Mouse (Mus musculus) urinary bladder, postnatal 4 days (tissue): ENCODE data around the gene Omg.
A peak's percentile ranks its signal among the peaks of the same experiment; 100 is the strongest.

ENCODE experiments used
- DNase-seq, 2 experiments: peaks; one replicate each; pipeline ENCODE4 v3.0.0; 2021 to 2022; ENCODE audit warnings: low spot score in 2 of 2

Omg gene

DNA sequence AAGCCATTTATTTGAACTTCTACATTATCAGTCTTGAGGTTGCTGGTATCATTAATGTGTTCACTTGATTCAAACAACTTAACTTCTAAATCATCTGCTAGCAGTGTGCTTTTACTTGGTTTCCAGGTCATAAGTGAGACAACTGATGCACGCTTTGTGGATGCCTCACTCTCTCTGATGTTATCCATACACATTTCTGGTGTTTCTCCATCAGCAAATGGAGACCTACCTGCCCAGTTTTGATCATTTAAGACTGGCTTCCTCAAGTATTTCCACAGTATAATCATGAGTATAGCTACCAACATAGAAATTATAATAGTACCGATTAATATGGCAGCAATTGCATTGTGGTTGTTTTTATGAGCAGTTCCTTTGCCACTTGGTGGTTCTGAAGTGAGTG lies 11.9 kb upstream of the Omg start:
- no peak for DNase-seq

DNA sequence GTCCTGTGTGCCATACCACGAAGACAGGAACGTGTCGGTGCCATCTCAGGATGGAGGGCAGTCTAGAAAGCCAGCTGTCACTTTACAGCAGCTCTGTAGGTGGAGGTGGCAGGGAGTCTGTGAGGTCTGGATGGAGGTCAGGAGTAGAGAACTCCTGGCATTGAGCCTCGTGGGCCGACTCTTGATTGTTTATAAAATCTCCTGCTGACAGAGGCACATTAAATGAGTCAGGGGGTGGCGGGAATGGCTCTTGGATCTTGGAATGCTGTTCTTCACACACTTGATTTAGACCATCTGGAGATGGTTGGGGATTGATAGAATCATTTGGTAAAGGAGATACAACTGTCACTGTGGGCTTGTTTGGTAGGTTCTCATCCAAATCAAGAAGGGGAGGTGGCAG lies 11.4 kb upstream of the Omg start:
- no peak for DNase-seq

DNA sequence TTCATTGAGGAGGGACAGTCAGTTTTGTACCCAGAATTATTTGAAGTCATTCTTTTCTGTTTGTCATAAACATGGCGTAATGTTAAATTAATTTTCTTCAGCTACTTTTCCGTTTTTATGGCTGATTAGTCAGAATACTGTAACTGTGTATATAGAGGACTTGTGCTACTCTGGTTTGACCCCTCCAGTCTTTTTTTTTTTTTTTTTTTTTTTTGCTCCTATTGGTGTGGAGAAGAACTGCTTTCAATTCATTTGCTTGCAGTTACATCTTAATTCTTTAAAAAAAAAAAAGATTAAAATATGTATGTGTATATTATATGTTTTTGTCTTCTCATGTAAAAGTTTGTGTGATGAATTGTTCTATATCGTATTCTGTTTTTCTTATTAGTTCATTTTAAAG lies 8.1 kb upstream of the Omg start:
- DNase-seq, result no peak

DNA sequence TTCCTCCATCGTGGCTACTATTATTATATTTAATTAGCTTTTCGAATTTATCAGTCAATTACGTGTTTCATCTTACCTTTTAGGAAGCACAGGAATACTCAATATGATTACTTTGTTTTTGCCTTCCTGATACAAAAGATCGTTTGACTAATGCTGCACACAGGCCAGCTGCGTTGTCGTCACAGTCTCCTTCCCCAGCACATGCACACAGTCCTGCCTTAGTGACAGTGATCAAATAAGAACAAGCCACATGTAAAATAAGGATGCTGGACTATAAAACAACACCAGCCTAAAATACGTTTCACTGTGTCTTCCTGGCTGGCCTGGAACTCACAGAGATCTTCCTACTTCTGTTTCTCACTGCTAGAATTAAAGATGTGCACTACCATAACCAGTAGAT lies 622 bp upstream of the Omg start:
- no peak for DNase-seq

DNA sequence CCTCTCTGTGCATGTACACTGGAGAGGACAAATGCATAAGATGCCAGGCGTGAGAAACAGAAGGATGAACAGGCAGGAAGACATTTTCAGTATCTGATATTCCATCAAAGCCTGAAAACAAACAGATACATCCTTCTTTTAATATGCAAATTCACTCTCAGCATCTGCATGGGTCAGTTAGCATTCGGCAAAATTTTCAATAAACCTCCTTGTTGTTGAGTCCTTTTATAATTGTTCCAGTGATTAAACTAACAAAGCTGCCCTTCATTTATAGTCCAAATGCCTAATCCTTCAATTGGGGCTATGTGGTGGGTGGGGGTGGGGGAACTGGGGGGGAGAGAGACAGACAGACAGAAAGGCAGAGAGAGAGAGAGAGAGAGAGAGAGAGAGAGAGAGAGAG lies 967 bp downstream of the Omg start:
- no peak for DNase-seq

DNA sequence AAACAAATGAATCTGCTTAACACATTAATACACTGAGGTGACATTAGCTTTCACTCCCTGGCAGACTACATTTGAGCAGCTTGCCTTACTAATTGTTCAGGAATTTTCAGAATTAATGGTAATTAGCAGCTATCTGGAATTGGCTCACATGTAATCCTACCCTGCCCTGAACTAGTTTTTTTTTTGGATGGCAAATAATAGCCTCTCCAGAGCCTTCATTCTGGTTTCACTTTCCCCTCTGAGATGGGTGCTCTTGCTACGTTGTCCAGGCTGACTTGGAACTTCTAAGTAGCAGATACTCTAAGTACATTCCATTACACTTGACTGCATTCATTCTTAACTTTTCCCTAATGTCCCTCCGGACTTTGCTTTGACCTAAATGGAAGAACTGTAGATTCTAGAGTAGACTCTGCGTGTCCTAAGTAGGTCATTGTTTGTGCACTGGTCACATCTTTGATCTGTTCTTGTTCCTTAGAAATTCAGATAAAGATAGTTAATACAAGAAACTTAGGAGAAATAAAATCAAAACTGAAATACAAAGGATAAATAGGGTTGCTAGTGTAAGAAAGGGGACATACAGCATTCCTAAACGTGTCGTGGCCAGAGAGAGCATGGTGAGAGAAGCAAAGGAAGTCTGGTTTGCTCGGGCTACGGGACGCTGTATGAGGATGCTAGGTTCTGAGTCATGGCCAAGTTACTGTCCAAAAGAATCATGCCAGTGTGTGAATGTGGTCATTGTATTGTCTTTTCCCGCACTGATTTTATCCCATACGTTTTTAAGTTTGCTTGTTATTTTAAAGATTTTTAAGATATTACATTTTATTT lies 8.7 kb downstream of the Omg start:
- DNase-seq, result no peak

DNA sequence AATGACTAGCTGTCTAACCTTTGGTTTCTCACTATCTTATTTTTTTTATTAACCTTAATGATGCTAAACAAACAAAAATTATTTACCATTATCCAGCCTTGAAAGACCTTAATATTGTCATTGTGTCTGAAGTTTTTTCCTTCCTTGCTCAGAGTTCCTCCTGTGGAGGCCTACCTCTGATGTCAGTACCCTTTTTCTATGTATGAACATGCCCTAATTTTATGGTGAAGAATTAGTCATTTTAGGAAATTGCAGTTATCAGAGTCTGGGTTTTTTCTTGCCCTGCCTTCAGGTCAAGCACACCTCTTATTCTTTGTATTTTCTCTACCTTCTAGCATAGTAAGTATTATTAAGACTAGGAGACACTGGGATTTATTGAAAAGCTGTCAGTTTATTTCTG lies 19.2 kb downstream of the Omg start:
- no peak for DNase-seq

DNA sequence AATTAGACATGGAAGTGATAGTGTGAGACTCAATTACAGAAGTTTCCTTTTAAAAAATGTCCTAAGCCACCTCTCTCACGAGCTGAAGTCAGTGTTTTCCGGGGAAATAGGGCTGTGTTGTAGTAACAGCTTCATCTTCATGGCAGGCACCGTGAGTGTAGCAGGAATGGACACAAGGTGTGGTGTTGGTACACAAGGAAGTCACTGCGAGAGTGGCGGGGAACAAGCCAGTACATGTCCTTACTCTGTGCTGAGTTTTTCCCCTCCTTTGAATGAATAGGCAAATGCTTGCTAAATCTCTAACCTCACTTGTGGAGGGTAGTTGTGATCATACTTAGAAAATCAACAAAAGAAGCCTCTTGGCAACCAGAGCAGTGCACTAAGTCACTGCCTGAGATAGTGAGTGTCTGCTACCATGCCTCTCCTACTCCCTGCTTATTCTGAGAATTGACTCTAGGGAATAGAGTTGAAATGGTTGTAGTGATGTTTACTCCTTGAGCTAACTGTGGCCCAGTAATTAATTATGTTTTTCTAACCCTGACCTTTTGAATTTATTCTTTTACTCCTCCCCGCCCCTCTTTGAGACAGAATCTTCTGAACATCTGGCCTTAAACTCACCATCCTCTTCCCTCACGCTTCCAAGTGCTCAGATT lies 19.9 kb downstream of the Omg start:
- peak in 1 of 2 experiments; percentile 22 for DNase-seq

DNA sequence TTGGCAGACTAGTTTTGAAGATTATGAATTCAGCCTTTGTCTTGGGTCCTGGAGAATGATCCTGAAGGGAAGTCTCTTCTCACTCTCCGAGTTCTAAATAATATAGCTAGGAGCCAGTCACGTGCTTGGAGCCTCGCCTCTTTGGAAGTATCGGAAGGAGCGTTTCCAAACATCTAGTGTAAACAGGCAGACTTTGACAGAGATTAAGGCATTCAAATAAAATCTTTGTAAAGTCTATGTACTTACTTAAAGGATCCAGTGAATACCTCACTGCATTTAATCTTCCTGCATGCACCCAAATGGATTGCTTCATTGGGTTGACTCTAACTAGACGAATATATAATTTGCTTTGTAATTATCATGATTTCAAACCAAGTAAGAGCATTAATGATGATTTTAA lies 20.5 kb downstream of the Omg start:
- DNase-seq, result no peak

DNA sequence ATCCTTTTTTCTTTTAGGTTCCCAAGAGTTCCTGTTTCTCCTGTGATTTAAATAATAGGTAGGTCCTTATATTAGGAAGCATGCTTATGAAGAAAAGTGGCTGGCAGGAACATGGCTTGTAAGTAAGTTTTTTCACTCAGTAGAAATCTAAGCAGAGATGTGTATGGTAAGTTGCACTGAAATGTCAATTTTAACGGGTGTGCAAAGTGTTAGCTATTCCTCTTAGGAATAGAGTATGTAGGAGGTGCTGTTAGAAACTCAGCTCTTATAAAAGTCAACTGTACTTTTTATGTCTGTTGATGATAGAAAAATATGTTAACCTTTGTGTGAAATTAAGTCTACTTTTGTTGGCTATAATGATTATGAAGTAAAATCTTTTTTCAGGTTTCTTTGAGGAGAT lies 35.8 kb downstream of the Omg start:
- no peak for DNase-seq

DNA sequence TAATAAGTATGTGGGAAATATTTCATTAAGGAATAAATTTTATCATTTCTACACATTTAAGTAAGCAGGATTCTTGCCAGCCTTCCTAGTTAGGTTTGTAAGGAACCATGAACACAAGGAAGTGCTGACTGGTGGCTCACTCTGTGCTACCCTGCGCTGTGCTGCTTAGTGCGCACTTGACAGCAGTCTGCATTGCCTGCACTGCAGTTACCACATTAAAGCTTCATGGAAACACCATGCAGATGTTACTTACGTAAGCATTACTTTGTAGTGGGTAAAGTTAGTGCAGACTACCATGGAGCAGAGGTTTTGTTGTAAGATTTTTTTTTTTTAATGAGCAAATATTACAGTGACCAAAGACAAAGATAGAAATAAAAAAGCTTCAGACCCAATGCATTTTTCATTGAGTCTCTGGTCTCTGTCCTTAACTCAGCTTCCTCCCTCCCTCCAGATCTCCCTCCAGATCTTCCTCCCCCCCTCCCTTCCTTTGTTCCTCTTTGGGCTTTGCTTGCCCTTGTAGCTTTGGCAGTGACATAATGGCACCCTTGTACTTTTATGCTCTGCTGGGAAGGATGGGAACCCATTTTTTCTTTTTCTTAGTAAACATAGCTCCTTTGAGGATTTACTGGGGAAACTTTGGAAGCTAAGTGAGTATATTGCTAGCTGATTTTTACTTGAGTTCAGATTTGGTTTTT lies 43.0 kb downstream of the Omg start:
- no peak for DNase-seq

DNA sequence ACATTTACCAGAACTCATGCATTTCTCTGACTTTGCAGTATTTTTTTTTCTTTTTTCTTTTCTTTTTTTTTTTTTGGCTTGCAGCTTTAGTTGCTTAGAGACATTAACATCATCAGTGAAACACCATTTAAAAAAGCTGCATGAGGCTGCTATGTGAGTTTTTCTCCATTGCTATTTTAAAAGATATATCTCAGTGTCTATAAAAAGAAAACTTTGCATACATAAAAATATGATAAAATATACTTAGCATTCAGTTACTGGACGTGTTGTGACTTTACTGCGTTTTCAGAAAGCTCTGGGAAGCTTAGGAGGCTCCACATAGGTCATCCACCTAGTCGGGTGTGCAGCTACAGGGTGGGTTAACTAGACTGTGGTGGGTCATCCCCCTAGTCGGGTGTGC lies 44.0 kb downstream of the Omg start:
- DNase-seq, result no peak

DNA sequence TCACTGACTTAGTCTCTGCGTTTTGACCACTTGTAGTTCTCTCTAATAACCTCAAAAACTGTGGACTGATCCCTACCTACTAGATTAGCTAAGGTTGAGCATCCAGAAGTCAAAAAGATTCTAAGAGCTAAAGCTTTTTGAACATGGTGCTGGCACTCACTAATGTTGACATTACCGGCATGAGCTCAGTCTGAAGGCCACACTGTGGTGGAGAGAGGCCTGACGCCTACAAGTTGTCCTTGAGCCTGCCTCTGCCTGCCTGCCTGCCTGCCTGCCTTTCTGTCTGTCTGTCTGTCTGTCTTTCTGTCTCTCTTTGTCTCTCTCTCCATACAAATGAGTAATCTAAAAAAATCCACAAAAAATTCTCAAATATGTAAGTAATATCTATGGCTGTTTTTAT lies 46.0 kb downstream of the Omg start:
- no peak for DNase-seq

DNA sequence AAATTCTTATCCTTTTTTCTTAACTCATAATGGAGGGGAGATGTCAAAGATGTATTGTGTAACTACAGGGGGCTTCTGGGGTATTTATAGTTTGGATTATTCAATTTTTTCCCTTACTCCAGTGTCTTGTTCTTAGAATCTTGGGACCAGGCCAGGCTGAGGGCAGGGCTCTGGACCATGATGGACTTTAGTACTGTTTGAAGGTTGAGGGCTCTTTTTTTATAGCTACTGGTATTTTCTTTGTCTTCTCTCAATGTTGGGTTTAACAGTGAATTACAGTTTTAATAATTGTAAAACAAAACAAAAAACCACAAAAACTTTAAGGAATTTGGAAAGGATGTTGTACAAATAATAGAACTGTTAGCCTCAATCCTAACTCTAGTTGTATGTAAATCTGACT lies 50.9 kb downstream of the Omg start:
- DNase-seq, result no peak
